Mouse (Mus musculus) c-Kit-positive CD71-negative TER-119-negative erythroid progenitor cells, embryonic 14.5 days (primary cell): ENCODE measurements around the gene Lrrc43.
"Not testable (repeated sequence)": the region's sequence is repeated elsewhere in the genome, so short reads cannot be mapped to it uniquely, and the experiment has no call there.

Experiments
- DNase-seq: peaks from one replicate; pipeline ENCODE4 v3.0.0-alpha.2; 2013; ENCODE audit warnings: low read depth

Lrrc43 gene

DNA sequence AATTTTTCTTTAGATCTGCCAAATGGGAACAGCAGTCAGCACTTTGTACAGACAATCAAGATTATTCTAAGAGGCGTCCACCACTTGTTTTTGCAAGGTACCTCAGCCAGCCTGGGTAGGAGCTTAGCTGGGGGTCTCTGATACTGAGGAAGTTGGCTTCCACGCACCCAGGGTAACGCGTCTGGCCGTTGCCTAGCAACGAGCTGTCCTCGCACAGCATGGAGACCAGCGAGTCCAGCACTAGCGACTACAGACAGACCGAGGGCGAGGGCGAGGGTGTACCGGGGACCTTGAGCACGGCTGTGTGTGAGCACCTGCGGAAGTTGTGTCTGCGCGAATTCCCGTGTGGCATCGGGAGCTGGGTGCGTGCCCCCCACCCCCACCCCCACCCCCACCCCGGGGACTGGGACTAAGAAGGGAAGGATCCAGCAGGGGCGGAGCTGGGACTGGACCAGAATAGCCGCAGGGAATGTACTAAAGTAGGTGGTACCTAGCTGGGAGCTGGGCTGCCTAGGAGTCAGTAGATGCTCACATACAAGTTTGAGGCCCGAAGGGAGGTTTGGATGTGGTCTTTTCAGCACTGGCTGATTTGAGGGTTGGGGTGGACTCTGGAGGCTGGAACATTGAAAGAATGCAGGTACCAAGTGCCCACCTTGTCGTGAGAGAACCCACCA is at the start of gene Lrrc43, which contains the start of gene Il31:
Gene Lrrc43, plus strand, starts transcription at position 194 of the 674 bp plus-strand sequence.
Gene Il31, minus strand, starts transcription at position 378 of the 674 bp plus-strand sequence.
- DNase-seq: no peak

DNA sequence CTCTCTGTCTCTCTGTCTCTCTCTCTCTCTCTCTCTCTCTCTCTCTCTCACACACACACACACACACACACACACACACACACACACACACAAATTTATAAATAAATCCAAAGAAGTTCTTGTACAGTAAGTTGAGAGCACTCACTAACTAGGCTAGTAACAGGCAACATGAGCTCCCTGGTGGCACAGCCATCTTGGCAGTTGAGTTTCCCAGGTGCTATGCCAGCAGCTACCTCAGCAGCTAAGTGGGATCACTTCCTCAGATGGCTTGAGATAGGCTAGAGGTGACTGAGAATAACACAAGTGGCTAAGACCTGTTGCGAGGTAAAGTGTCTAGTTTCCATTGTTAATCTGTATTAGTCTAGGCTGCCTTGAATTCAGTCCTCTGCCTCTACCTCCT is 49.8 kb upstream of the Lrrc43 start:
- DNase-seq: no peak

DNA sequence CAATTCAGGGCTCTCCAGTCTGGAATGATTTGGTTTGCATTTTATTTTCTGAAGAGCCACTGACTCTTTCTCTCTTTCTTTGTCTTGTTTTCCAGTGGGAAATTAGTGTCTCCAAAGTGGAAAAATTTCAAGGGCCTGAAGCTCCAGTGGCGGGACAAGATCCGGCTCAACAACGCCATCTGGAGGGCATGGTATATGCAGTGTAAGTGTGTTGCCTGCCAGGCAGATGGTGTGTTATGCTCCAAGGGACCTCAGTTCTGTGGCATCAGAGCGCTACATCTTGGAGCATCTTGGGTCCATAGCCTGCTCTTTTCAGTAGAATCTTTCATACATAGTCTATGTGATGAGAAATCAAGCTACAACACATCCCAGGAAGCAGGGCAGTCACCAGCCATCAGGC is 49.2 kb upstream of the Lrrc43 start:
- no peak for DNase-seq

DNA sequence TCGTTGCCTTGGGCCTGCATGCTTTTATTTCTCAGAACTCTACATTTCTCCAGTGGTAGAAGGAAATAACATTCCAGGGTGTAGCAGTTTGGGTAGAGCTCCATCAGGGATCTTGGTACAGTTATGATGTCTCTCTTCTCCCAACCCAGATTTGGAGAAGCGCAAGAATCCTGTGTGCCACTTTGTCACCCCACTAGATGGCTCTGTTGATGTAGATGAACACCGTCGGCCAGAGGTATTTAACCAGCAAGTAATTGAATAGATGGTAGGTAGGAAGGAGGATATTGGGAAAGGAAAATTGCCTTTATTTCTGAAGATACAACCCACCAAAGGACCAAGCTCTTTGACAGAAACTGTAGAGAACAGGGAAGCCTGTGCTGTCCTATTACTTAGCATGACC is 48.4 kb upstream of the Lrrc43 start:
- no peak for DNase-seq

DNA sequence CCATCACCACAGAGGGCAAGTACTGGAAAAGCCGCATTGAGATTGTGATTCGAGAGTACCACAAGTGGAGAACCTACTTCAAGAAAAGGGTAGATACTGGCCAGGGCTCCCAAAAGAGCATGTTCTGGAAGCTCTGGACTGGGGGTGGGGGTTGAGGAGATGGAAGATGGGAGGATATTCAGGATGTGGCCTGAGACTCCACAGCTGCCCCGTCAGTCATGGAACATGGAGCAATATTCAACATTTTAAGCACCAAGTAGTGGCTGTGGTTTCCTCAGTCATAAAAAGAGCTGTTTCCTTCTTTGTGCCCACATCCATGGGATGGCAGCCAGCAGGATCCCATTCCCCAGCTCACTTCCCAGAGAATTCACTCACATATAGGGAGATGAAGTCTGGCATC is 46.8 kb upstream of the Lrrc43 start:
- DNase-seq: no peak

DNA sequence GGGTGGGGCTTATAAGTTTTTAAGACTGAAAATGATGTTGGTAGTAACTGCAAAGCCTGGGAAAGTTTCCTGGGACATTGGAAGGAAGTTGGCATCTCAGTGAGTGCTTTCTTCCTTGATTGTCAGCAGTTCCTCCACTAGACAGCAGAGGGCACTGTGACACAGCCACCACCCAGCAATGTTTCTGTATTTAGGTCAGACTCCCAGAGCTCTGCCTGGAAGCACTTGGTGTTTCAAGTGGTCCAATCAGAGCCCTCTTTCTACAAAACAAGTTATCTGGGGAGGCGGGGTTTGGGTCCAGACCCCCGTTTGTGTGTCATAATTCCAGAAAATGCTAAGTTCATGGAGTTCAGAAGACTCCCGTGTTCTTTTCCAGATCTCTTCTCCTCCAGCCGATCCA is 45.0 kb upstream of the Lrrc43 start:
- no peak for DNase-seq

DNA sequence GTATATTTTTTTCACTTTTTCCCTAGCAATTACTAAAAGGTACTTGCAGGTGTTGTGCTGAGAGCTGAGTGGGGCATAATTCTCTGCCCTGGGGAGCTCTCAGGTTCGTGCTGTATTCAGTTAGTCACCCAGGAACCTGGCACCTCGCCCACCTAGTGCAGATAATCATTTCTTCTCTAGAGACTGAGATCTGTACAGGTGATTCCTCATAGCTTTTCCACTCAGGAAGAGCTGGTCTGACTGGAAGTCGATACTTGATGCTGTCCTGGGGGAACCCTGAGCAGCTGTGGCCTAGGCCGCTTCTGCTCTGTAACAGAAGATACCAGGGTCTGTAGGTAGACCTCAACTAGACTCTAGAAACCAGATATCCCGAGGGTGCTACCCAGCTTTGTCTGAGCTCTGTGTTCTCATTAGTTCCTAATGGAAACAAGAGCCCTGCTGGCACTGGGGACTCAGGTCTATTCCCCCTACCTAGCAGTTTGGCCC is 44.2 kb upstream of the Lrrc43 start:
- no peak for DNase-seq

DNA sequence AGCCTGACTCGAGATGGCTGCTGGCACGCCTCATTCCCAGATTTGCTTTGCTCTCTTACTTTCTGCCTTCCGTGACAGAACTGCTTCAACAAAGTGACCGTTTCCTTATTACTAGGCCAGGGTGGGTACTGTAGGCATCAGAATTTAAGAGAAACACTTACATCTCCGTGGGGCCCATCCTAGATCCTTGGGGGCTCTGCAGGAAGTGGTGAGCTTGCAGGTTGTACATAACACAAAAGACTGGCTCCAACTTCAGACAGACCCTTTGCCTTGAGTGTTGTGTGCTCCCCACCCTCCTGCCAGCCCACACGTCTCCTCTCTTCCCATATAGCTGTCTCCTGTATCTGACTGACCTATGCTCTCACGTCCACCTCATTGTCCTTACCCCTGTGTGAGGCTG is 37.2 kb upstream of the Lrrc43 start:
- no peak for DNase-seq

DNA sequence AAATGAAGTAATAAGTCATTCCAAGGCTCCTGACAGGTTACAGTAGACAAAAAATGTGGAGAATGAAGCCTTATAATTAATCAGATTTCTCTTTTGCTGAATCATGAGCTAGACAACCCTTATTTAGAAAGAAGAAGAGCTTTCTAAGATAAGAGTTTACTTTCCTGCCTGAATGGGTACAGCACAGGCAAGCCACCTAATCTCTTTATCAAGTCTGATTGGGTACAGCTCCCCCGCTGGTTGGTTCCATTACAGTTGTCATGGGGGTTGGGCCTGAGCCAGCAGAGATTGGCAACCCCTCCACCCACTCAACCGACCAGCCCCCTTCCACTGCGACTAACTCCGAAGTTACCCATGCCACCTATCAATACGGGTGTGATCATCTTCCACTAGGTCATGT is 27.7 kb upstream of the Lrrc43 start:
- DNase-seq: no peak

DNA sequence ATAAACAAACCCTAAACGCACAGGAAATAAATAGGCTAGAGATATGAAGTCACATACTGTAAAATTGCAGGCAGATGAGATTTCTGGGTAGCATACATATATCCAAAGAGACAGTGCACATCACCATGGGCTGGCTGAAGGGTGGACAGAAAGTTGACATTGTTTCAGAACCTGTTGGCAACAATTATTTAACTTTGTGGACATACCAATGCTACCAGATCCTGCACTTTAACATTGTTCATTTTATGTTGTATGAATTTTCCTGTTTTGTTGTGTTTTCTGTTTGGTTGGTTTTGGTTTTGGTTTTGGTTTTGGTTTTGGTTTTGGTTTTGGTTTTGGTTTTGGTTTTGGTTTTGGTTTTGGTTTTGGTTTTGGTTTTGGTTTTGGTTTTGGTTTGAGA is 24.5 kb upstream of the Lrrc43 start:
- no peak for DNase-seq

DNA sequence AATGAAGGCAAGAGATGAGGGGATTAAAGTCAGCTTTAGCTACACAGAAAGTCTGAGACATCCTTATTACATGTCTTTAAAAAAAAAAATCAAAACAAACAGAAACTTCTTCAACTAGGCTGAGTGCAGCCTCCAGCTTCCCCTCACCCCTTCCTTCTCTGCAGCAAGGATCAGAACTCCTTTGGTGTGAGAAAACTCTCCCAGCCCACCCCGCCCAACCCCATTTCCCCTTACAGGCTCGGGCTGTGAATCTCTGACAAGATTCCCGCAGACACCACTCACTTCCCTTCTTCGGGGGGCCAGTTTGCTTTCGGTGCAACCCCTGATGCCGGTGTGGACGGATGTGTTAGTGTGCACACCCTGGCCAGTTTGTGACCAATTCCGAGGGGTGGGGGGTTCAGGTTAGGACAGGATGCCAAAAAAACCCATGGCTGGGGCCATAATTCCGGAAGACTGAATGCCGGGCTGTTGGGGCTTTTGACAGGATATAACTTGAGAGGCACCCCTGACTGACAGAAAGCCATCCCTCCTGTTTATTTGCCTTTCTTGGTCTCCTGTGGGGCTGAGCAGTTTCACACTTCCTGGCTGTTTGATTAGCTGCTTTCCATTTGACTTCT is 18.2 kb upstream of the Lrrc43 start:
- peak; percentile 20 for DNase-seq

DNA sequence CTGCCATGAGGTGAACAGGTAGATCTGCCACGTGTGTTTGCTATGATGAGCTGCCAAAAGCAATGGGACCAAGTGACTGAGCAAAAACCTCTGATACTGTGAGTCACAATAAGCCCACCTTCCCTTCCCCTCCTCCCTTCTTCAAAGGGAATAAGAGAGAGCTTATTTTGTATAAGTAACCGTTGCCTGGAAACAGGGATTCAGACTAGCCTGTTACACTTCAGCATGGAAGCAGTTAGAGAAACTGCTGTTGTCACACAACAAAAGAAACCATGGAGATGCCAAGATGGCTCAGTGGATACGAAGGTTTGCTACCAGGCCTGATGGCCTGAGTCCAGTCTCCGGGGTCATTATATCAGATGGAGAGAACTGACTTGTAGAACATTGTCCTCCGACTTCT is 15.3 kb upstream of the Lrrc43 start:
- DNase-seq: no peak

DNA sequence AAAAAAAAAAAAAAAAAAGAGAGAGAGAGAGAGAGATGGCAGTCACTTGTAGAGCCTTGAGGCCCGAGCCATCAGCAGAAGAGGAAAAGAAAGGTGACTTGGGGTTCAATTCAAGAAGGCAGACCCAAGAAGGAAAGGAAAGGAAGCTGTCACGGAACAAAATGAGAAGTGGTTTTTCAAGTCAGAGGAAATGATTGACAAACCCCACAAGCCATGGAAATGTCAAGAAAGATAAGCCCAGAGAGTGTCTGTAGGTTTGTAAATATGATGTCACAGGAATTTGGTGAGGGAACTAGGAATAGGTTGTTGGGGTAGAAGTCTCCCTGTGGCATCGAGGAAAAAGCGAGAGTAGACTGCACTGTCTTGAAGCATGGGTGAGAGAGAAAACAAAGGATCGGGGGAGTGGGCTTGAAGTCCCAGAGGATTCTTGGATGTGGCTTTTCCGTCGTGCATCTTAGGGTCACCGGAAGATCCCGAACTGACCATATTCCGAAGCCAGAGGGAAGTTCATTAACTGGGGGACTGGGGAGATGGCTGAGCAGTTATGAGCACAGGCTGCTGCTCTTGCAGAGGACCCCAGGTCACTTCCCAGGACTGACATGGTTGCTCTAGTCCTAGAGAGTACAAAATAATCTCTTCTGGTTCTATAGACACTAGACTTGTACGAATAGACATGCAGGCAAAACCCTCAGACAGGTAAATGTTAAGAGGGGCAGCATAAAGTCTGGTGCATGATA is 1.3 kb upstream of the Lrrc43 start:
- no peak for DNase-seq

DNA sequence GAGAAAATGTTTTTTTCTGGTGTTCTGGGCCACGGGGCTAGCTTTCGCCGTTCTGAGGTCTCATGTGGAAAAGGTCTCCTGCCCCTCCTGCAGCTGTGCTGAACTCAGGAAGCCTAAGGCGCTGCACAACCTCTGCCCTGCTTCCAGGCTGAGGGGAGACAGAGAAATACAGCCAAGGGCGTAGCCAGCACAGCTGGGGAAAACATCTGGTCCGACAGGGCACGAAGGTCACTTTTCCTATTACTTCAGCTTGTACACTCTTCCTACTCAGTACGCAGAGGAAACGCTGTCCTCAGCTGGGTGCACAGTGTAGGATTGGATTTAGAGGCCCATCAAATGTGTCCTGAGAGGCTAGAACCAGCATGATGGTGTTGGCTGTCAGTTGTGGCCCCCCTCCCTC is 830 bp downstream of the Lrrc43 start:
- no peak for DNase-seq

DNA sequence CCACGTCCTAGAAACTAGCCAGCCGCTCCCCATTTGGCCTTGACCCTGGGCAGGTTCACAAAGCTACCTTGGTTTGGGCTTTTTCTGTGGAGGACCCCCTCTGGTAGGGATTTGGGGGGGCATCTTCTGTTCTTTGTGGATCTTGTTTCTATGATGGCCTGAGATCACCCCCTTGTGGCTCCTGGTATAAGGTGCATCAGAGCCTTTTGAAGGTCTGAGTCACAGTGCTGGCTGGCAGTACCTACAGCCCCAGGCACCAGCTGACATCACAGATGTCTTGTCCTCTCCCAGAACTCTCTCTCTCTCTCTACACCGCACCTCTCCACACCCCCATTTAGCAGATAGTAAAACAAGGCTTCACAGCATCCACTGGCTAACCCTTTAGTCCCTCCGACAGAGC is 10.6 kb downstream of the Lrrc43 start:
- no peak for DNase-seq

DNA sequence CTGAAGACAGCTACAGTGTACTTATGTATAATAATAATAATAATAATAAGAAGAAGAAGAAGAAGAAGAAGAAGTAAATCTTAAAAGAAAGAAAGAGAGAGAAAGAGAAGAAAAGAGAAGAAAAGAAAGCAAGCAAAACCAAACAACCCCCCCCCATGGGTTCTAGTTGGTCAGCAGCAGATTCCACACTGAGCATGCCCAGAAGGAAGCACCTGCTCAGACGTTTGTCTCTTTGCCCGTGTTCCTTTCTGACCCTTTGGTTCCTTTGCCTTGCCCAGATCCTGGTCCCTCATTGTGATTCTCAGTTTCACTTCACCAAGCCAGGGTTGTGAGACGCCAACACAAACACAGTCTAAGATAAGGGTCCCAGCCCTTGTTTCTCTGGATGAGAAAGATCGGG is 12.9 kb downstream of the Lrrc43 start:
- DNase-seq: no peak

DNA sequence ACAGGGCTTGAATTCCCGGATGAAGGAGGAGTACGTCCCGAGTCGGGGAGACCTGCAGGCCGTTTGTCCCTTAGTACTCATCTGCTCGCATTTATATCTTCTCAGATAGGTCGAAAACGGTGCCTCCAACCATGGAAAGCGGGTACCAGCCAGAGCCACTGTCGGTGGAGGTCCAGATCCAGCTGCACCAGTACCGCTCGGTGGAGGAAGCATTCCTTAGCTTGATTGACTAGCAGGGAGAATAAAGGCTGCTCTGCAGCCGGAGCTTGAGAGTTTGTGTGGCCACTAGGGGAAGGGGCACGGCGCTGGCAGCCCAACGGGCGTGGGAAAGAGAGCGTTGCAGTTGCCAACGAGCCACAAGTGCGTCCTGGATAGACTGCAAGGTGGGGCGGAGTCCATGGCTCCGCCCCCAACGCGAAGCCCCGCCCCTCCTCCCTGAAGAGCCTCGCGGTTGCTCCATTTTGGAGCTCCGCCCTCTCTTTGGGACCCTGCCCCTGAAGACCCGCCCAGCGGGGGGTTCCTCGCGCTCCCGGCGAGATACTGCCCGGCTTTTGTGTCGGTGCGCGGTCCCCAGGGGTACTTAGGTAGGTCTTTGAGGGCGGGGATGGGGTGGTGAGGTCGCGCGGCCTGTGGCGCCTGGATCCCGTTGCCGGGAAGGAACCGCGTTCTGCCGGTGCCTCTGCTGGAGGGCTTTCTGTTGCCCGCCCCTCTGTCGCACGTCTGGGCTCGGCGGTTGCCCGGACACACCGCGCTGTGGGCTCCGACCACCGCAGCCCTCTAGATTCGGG is 19.0 kb downstream of the Lrrc43 start:
- DNase-seq: peak; percentile 81

DNA sequence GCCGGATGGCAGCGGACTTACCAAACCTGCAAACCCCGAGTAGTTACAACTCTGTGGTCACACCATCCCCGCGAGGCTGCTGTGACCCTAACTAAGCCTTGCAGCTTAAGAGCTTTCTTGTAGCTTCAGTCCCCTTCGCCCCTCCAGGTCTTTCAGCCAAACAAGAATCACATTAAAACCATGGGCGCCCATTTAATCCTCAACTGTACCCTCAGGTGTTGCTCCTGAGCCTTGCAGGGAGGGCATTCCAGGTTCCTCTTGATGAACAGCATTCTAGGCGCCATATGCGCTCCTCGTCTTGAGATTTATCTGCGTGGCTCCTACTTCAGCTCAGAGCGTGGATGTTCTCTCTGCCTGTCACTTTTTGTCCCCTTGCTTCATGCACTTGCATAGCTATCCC is 19.8 kb downstream of the Lrrc43 start:
- no peak for DNase-seq

DNA sequence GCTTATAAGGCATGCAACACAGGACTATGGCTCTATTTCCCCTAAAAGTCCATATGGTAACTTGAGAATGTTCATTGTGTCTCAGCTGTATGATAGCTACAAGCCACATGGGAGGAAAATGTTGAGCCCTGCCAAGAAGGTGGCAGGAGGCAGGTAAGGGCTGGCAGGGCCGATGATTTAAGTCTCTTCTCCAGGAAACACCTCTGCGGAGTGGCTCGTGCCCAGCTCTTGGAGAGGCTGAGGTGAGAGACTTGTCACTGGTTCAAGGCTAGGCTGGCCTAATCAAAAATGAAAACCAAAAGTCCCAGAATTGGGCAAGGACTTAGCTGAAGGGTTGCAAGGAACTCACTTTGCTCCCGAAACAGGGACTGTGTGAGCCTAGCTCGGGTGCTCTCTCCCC is 21.1 kb downstream of the Lrrc43 start, which contains the start of gene B3gnt4:
Gene B3gnt4, plus strand, starts transcription at position 301 of the 400 bp plus-strand sequence.
- no peak for DNase-seq

DNA sequence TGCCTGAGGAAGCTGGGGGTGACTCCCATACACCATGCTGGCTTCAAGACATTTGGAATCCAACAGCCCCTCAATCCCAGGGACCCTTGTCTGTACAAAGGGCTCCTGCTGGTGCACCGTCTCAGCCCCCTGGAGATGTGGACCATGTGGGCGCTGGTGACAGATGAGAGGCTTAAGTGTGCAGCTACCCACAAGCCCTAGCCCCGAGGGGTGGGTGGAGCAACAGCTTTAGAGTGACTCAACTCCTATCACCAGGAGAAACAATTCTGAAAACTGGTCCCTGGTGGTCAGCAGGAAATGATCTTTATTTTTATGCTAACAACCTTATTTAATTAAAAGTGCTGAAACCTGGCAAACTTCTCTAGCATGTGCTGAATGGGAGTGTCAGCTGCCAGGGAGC is 22.3 kb downstream of the Lrrc43 start:
- not testable (repeated sequence) for DNase-seq

DNA sequence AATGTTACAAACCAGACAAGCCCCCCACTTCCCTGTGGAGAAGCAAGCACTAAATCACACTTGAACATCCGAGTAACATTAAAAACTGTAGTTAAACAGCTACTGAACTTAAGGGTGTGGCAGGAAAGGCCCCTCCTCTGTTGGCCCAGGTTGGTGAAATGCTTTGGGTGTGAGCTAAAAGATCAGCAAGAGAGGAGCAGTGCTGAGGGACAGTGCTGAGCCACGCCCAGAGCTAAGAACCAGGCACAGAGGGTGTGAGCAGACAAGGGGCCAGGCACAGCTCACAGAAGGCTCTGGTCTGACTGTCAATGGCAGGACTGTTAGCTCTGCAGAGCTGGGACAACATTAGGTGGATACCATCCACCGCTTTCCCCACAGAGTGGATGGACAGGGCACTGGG is 23.0 kb downstream of the Lrrc43 start:
- DNase-seq: no peak

DNA sequence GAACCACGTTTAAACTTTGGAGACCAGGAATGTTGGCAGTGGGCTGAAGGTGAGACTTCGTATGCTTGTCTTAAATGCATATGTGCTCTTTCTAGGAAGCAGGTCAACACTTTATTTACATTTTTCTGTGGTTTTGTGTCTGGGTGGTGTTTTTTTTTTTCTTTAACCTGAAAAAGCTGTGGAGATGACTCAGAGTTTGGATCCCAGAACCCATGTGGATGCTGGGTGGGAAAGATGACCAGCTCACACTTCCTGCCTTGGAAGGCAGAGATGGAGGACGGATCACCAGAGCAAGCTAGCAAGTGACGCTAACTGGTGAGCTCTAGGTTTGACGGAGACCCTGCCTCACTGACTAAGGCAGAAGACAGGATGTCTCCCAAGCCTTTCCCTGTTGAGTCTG is 25.8 kb downstream of the Lrrc43 start:
- DNase-seq: no peak
